Mouse (Mus musculus): ENCODE data around the gene Ddx55. TPM values are rescaled to one million over a fixed set of nuclear protein-coding genes. Genes with fewer than 3 reads are reported as not detected.
"Not testable (repeated sequence)": the region's sequence is repeated elsewhere in the genome, so short reads cannot be mapped to it uniquely, and the experiment has no call there.

Ddx55 gene
- polyA plus RNA-seq, 1 experiment from 2014 or later = 28.8 TPM

DNA sequence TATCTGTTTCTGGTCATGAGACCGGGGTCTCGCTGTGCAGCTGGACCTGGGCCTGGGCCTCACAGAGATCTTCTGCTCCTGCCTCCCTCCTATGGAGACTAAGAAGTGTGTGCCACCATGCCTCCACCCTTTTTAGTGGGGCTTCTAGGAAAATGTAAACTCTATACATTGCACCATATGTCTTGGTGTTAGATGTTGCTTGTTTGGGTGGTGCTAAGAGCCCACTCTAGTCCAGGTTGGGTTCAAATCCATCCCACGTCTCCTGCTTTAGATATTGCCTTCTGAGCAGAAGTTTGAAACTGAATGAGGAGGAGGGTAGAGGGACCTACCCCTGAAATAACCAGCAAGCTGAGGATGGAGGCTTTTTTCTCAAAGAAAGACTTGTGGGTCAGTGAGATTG is 40.1 kb downstream of the Ddx55 start:
- Histone ChIP-seq H3K4me1 (no peaks in the 10 kb centered on the region), H3K4me3 (no peak overlapping the region), H3K9ac (replicated peaks) (no peak overlapping the region), H3K27me3 (no peaks in the 10 kb centered on the region), H3K36me3 (peaks cover 75% of the 10 kb centered on the region), H3K27ac (replicated peaks) (no peak overlapping the region), H3K9me3 (no peaks in the 10 kb centered on the region), H3K4me2 (replicated peaks) (no peak overlapping the region)
- 97% methylated on average over 3 of the region's 3 CpGs for WGBS
- no peak for ATAC-seq (replicated peaks)

DNA sequence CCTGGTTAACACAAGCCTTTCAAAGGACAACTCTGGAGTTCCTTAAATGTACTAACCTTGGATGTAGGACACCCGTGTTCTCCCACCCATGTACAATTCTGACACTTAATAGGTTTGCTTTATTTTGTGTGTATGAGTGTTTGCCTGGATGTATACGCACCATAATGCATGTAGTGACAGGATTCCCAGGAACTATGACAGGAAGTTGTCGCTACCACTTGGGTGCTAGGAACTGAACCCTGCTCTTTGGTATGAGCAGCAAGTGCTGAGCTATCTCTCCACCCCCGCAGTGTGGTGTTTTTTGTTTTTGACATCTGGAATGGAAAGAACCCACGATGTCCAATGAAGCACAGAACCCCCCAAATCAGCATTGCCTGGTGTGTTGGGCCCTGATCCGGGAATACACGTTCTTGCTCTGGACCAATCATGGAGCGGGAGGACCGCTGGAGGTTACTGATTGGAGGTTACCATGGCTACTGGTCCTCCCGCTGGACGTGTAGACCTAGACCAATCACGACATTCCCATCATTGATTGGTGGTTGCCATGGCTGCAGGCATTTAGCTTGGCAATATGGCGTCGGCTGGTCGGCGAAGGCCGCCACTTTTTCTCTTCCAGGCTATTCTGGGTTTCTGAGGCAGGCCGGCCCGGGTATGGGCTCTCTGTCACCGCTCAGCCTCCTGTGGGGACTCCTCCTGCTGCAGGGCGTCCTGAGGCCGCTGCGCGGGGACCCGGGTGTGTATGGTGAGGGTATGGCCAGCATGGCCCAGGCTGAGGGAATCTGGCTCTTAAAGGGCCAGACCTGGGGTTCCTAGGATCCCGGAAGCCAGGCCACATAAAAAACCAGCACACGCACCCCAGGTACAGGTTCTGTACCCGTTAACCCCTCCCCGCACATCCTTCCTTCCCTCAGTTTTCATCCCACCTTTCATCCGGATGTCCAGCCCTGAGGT is 45.8 kb downstream of the Ddx55 start:
- H3K9ac ChIP-seq (replicated peaks) = peak overlapping the region; percentile 59
- 6% methylated on average over 30 of the region's 30 CpGs for WGBS
- H3K27ac ChIP-seq (replicated peaks) = no peak overlapping the region
- ATAC-seq (replicated peaks) = peak; percentile 100
- H3K4me1 ChIP-seq = peaks cover 21% of the 10 kb centered on the region
- H3K36me3 ChIP-seq = peaks cover 32% of the 10 kb centered on the region
- peak overlapping the region; percentile 90 for H3K4me2 ChIP-seq (replicated peaks)
- peak overlapping the region; percentile 73 for H3K4me3 ChIP-seq
- no peaks in the 10 kb centered on the region for H3K27me3 ChIP-seq
- H3K9me3 ChIP-seq = no peaks in the 10 kb centered on the region

DNA sequence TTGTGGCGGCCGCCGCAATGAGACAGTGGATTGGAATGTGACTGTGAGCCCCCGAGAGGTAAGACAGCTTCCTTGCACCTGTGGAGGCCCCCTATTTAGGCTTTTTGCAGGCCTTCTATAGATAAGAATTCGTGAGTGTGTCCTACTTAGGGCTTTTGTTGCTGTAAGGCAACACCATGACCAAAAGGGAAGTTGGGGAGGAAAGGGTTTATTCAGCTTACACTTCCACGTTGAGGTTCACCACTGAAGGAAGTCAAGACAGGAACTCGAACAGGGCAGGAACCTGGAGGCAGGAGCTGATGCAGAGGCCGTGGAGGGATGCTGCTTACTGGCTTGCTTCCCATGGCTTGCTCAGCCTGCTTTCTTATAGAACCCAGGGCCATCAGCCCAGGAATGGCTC is 47.1 kb downstream of the Ddx55 start:
- not testable (repeated sequence) for H3K9me3 ChIP-seq; H3K4me3 ChIP-seq; H3K27me3 ChIP-seq; H3K27ac ChIP-seq (replicated peaks); H3K9ac ChIP-seq (replicated peaks); ATAC-seq (replicated peaks)
- 69% methylated on average over 8 of the region's 8 CpGs for WGBS
- H3K4me1 ChIP-seq = peaks cover 21% of the 10 kb centered on the region
- H3K4me2 ChIP-seq (replicated peaks) = 0 out of 2 replicates have a peak overlapping the region, but pooled peaks have one; percentile 90
- H3K36me3 ChIP-seq = peaks cover 20% of the 10 kb centered on the region

DNA sequence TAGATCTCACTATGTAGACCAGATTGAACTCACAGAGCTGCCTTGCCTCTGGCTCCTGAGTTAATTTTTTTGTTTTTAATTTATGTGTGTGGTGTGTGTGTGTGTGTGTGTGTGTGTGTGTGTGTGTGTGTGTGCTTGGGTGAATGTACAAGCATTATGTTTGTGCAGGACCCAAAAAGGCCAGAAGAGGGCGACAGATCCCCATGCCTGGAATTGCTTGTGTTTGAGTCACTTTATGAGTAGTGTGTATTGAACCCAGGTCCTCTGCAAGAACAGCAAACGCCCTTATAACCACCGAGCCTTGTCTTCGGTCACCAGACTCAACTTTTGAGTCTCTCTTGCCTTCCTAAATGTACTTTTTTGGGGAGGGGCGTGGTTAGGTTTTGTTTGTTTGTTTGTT is 49.7 kb downstream of the Ddx55 start:
- H3K27me3 ChIP-seq = no peaks in the 10 kb centered on the region
- 80% methylated on average over 5 of the region's 5 CpGs for WGBS

DNA sequence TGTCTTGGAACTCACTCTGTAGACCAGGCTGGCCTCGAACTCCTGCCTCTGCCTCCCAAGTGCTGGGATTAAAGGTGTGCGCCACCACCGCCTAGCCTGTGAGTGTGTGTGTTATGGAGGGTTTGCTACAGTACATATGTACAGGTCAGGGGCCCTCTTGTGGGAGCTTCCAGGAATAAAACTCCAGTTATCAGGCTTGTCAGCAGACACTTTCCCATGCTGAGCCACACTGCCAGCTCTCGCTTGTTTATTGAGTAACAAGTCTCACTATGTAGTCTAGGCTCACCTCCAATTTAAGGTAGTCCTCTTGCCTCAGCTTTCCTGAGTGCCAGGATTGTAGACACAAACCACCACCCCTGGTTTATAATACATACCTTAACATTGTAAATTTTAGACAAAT is 51.6 kb downstream of the Ddx55 start:
- Histone ChIP-seq H3K4me2 (replicated peaks) (no peak overlapping the region), H3K9ac (replicated peaks) (no peak overlapping the region), H3K27ac (replicated peaks) (no peak overlapping the region), H3K9me3 (no peaks in the 10 kb centered on the region), H3K36me3 (peaks cover 6% of the 10 kb centered on the region; the same call in 1 of the 2 replicates), H3K4me3 (no peak overlapping the region), H3K4me1 (peaks cover 11% of the 10 kb centered on the region), H3K27me3 (no peaks in the 10 kb centered on the region)
- ATAC-seq (replicated peaks) = no peak
- 91% methylated on average over 4 of the region's 4 CpGs for WGBS

More for the DNA sequence above, 49.7 kb downstream of the Ddx55 start:
- Histone ChIP-seq H3K36me3 (no peaks in the 10 kb centered on the region; the same call in 1 of the 2 replicates), H3K9ac (replicated peaks) (no peak overlapping the region), H3K27ac (replicated peaks) (no peak overlapping the region), H3K4me1 (peaks cover 21% of the 10 kb centered on the region), H3K4me3 (no peak overlapping the region), H3K4me2 (replicated peaks) (no peak overlapping the region), H3K9me3 (no peaks in the 10 kb centered on the region)
- no peak for ATAC-seq (replicated peaks)

DNA sequence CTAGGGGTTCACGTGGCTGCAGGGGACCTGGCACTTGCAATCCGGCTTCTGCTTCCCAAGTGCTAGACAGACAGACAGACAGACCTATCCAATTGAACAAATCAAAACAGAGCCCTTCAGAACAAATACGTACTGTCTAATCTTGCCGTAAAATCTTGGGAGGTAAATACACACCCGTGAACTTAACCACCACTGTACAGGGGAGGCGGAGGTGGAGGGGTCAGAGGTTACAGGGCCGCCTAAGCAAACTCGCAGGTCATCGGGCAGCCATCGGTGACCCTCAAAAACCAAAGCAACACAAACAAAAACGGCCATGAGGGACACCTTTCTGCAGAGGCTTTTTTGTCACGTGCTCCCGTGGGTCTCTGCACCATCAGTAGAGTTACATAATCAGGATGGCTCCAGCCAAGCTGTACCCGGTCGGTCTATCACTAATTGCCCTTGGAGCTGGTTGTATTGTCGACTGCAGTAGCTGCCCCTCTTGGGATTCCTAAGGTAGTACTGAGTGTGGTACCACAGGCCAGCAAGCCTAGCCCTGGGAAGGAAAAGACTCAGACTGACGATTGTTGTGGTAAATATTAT is 52.5 kb downstream of the Ddx55 start:
- Histone ChIP-seq H3K36me3 (peaks cover 8% of the 10 kb centered on the region; the same call in 1 of the 2 replicates), H3K9me3 (no peaks in the 10 kb centered on the region), H3K27me3 (no peaks in the 10 kb centered on the region), H3K27ac (replicated peaks) (no peak overlapping the region), H3K4me3 (no peak overlapping the region), H3K4me1 (peaks cover 3% of the 10 kb centered on the region; the same call in 1 of the 2 replicates), H3K4me2 (replicated peaks) (no peak overlapping the region), H3K9ac (replicated peaks) (no peak overlapping the region)
- ATAC-seq (replicated peaks) = no peak
- 86% methylated on average over 17 of the region's 17 CpGs for WGBS

DNA sequence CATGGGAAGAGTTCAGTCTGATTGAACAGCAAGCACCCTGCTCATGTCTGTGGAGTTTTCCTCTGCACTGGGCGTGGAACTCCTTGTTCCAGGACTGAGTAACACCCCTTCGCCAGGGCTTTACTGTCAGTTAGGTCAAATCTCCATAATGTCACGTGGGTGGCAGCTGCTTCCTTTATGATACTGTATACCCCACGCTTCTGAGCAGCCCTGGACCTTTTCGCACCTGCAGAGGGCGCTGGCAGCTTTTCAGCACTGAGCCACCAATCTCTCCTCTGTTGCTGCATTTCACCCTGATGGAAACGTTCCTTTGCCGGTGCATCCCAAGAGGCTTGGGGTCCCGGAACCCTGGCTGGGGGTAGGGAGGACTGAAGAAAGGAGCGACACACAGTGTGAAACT is 58.3 kb downstream of the Ddx55 start:
- Histone ChIP-seq H3K4me1 (no peaks in the 10 kb centered on the region), H3K9ac (replicated peaks) (no peak overlapping the region), H3K4me2 (replicated peaks) (no peak overlapping the region), H3K9me3 (no peaks in the 10 kb centered on the region), H3K4me3 (no peak overlapping the region), H3K27me3 (no peaks in the 10 kb centered on the region), H3K27ac (replicated peaks) (no peak overlapping the region), H3K36me3 (peaks cover 20% of the 10 kb centered on the region)
- WGBS = 78% methylated on average over 10 of the region's 10 CpGs
- no peak for ATAC-seq (replicated peaks)

DNA sequence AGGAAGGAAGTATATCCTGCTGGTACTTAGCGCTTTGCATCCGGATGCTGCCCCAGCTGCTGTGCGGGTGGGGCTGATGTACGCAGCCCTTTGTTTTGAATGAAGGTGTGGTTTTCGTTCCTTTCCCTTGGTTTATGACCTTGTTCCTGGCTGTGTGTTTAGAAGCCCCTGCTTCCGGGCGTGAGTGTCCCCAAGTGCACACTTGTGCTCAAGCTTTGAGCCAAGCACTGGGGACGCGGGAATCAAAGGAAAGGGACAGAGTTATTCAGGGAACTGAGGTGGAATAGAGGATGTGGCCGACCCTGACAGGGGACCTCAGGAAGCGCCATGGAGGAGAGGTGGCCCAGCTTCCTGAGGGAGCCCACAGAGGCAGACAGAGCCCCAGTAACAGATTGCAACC is 62.0 kb downstream of the Ddx55 start:
- no peak for ATAC-seq (replicated peaks)
- Histone ChIP-seq H3K27ac (replicated peaks) (no peak overlapping the region), H3K4me3 (no peak overlapping the region), H3K4me2 (replicated peaks) (no peak overlapping the region), H3K9me3 (no peaks in the 10 kb centered on the region), H3K4me1 (no peaks in the 10 kb centered on the region), H3K9ac (replicated peaks) (no peak overlapping the region), H3K27me3 (no peaks in the 10 kb centered on the region), H3K36me3 (peaks cover 18% of the 10 kb centered on the region)
- 91% methylated on average over 11 of the region's 11 CpGs for WGBS

DNA sequence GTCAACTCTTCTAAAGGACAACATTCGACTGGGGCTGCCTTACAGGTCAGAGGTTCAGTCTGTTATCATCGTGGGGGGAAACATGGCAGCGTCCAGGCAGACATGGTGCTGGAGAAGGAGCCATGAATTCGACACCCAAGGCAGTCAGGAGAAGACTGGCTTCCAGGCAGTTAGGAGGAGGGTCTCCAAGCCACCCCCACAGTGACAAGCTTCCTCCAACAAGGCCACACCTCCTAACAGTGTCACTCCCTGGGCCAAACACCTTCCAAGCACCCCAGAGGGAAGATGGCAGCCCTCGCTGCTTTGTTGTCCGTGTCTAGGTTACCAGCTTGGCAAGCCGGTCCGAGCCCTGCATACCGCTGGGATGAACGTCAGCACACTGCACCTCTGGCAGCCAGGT is 66.0 kb downstream of the Ddx55 start:
- Histone ChIP-seq H3K4me3 (no peak overlapping the region), H3K9me3 (no peaks in the 10 kb centered on the region), H3K9ac (replicated peaks) (no peak overlapping the region), H3K4me2 (replicated peaks) (no peak overlapping the region), H3K27ac (replicated peaks) (no peak overlapping the region), H3K27me3 (no peaks in the 10 kb centered on the region), H3K4me1 (no peaks in the 10 kb centered on the region), H3K36me3 (peaks cover 8% of the 10 kb centered on the region; the same call in 1 of the 2 replicates)
- no peak for ATAC-seq (replicated peaks)
- 90% methylated on average over 10 of the region's 10 CpGs for WGBS

Other genes with a start within 250 kb of the Ddx55 start
- 16.4 and 17.6 TPM in 2 replicates for gene Mphosph9, start 224.9 kb upstream of the Ddx55 start, polyA plus RNA-seq (2015; fragmentation: Nextera tagmentation; extraction: Ambion mirVana)
- gene 2810006K23Rik, start 224.8 kb upstream of the Ddx55 start, polyA plus RNA-seq (2015; fragmentation: Nextera tagmentation; extraction: Ambion mirVana) = 19.0 and 22.6 TPM in 2 replicates
- gene Cdk2ap1, start 189.8 kb upstream of the Ddx55 start, polyA plus RNA-seq (2015; fragmentation: Nextera tagmentation; extraction: Ambion mirVana) = 85.6 and 193 TPM in 2 replicates
- gene Sbno1, start 126.9 kb upstream of the Ddx55 start, polyA plus RNA-seq (2015; fragmentation: Nextera tagmentation; extraction: Ambion mirVana) = 101 and 111 TPM in 2 replicates
- 36.3 and 56.7 TPM in 2 replicates for gene Kmt5a, start 112.9 kb upstream of the Ddx55 start, polyA plus RNA-seq (2015; fragmentation: Nextera tagmentation; extraction: Ambion mirVana)
- gene Rilpl2, start 74.5 kb upstream of the Ddx55 start, polyA plus RNA-seq (2015; fragmentation: Nextera tagmentation; extraction: Ambion mirVana) = 26.3 and 27.8 TPM in 2 replicates
- 24.9 and 26.0 TPM in 2 replicates for gene Snrnp35, start 69.7 kb upstream of the Ddx55 start, polyA plus RNA-seq (2015; fragmentation: Nextera tagmentation; extraction: Ambion mirVana)
- gene Rilpl1, start 21.5 kb upstream of the Ddx55 start, polyA plus RNA-seq (2015; fragmentation: Nextera tagmentation; extraction: Ambion mirVana) = 11.6 and 12.8 TPM in 2 replicates
- 372 and 377 TPM in 2 replicates for gene Tmed2, start 12.2 kb upstream of the Ddx55 start, polyA plus RNA-seq (2015; fragmentation: Nextera tagmentation; extraction: Ambion mirVana)
- 70.3 and 70.5 TPM in 2 replicates for gene Eif2b1, start 26.3 kb downstream of the Ddx55 start, polyA plus RNA-seq (2015; fragmentation: Nextera tagmentation; extraction: Ambion mirVana)
- 52.6 and 57.3 TPM in 2 replicates for gene Gtf2h3, start 26.3 kb downstream of the Ddx55 start, polyA plus RNA-seq (2015; fragmentation: Nextera tagmentation; extraction: Ambion mirVana)
- gene Atp6v0a2, start 75.7 kb downstream of the Ddx55 start, polyA plus RNA-seq (2015; fragmentation: Nextera tagmentation; extraction: Ambion mirVana) = 47.6 and 48.5 TPM in 2 replicates
- 0.11 and 0.14 TPM in 2 replicates for gene Dnah10, start 172.2 kb downstream of the Ddx55 start, polyA plus RNA-seq (2015; fragmentation: Nextera tagmentation; extraction: Ambion mirVana)

All from forebrain, embryonic 15.5 days (tissue).